Mouse (Mus musculus) G1E-ER4 (cell line): Measurements from ENCODE around the gene Arhgap19. TPM values are rescaled to one million over a fixed set of nuclear protein-coding genes. Genes with fewer than 3 reads are reported as not detected.

Experiments used
- GATA1 ChIP-seq: IDR thresholded peaks from one replicate; pipeline ENCODE4 v1.8.0; 2012; ENCODE audit warnings: low read length, inconsistent platforms
- polyA plus RNA-seq: library from polyadenylated mRNA; stranded (reverse); fragments of >175 nt; gene quantifications from 2 replicates; pipeline ENCODE4 v1.2.3, GENCODE M21; 2012

Arhgap19 gene
- 8.4 and 13.1 TPM in 2 replicates for polyA plus RNA-seq

DNA sequence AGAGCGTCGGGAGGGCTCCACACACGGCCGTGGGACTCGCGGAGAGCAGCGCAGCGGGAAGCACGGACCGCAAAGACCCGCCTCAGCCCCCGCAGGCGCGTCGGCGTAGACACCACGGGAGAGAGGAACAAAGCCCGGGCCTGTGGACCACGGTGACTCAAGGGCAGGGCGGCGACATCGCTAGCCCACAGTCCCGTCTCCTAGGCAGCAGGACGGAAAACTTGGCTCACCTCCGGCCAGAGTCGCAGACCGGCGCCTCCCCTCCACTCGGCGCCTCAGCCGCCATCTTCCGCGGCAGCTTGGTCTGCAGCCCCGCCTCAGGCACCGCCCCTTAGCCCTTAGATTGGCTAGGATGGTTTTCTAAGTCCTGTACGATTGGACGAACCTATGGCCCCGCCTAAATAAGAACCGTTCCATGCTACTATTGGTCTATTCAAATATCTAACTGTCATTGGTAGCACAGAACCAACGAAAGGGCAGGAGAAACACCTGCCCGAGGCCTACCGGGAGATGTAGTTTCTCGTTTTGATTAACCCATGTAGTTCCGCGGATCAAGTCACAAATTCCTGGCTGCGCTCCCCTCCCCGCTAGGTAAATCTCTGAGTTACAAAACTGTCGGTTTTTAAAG is at the start of gene Arhgap19:
Gene Arhgap19 (minus strand): TSS at position 306 of the 628 bp plus-strand sequence.
- no peak for TF ChIP-seq GATA1

- no peak for TF ChIP-seq GATA1
Observed at GRCm38 (mm10) chr19:41850719-41851543, 49.1 kb upstream of the Arhgap19 start.

DNA sequence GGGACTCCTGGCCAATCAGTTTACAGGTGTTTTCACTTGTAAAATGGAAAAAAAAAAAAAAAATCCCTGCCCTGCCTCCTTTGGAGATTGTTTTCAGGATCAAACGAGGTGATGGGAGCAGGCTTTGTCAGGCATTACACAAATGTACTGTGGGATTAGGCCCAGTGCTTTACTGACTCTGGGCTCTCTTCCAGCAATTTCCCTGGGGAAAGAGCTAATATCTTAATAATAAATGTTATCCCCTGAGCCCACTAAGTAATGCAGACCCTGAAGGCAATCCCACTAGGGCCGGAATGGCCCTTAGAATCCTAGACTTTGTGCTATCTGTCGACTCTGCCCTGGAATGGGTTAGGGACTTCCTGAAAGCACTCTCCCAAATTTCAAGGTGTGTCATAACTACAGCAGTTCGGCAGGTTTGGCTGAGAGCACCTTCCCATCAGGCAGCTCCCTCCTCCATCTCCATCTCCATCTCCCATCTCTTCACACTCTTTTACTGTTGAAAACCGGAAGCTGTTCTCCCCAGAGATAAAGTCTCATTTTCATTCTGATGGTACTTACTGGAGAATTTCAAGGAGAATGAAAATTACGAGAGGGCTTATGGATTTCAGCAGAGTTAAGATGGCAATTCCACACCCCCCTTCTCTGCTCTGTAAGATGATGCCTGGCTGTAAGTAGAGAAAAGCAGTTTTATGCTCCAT is 48.3 kb upstream of the Arhgap19 start:
- no peak for TF ChIP-seq GATA1

- TF ChIP-seq GATA1: no peak
Observed at GRCm38 (mm10) chr19:41847992-41848851, 46.4 kb upstream of the Arhgap19 start, which contains the start of gene Frat2. TSS of gene Frat2 (minus strand) at chr19:41848132.

- TF ChIP-seq GATA1: no peak
Observed at GRCm38 (mm10) chr19:41847091-41847581, 45.3 kb upstream of the Arhgap19 start.

- no peak for TF ChIP-seq GATA1
Observed at GRCm38 (mm10) chr19:41846366-41847090, 44.7 kb upstream of the Arhgap19 start.

GRCm38 (mm10) chr19:41844345-41844744 is 42.5 kb upstream of the Arhgap19 start:
- TF ChIP-seq GATA1: no peak

GRCm38 (mm10) chr19:41842706-41843105 is 40.9 kb upstream of the Arhgap19 start:
- no peak for TF ChIP-seq GATA1

DNA sequence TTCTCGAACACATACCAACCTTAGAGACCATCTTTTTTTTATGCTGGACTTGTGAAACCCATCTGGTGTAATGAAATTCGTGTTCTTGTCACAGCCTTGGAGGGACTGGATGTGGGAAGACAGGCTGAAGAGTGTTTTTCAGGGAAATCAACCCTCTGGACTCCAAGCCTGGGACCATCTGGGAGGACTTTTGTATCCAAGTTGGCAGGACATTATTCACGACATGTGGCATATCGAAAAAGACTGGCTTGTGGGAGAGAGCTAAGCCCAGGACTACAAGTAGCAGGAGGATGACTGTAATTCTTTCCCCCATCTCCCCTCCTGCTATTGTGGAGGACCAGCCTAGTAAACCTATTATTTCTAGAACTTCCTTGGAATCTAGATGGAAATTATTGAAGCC is 40.3 kb upstream of the Arhgap19 start:
- TF ChIP-seq GATA1: no peak

DNA sequence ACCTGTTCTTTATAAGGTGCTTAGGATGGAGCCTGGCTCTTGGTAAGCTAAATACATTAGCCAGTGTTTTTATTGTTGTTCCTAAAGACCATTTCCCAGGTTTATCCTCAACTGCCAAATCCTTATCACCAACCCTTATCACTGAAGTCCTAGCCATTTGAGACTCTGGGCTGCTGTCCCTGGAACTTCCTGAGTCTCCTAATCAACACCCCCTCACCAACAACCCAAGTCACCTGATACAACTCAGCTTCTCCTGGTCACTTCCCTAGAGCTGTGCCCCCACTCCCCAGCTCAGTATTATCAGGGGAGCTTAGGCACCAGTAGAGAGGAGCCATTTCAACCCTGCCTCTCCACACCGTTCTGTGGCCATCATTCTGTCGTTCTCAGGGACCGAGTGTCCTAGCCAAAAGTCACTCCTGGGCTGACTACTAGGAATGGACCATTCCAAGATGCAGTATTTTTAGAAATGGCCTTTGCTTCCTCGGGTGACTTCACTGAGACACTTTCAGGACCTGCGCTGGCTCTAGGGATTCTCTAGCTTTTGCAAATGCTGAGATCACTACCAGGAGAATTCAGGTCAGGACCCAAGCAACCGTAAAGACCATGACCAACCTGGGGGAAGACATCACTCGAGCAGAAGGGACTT is 39.4 kb upstream of the Arhgap19 start:
- no peak for TF ChIP-seq GATA1

DNA sequence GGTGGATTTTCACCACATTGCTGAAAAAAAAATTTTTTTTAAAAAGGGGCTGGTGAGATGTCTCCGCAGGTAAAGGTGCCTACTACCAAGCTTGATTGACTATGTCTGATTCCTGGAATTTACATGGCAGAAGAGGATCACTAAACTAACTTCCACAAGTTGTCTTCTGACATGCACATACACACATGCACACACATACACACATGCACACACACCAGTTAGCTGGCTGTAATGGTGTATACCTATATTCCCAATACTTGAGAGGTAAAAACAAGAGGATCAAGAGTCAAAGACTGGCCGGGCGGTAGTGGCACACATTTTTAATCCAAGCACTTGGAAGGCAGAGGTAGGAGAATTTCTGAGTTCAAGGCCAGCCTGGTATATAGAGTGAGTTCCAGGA is 37.8 kb upstream of the Arhgap19 start:
- TF ChIP-seq GATA1: no peak

- peak; percentile 74 for TF ChIP-seq GATA1
Observed at GRCm38 (mm10) chr19:41838808-41839207, 37.0 kb upstream of the Arhgap19 start.

DNA sequence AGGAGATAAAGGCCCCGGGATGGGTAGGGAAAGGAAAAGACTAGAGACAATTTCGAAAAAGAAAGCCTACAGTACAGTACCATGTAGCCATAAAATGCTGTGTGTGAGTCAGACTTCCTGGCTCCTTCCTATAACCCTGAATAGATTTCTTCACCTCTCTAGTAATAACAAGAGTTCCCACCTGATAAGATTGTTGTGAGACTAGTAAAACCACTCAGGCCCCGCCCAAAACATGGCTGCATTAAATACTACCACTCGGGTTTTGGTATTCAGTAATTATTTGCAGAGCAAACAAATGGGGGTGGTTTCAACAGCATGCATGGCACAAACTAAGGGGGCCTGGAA is 36.0 kb upstream of the Arhgap19 start:
- TF ChIP-seq GATA1: no peak
